Mouse (Mus musculus) liver, postnatal 0 days (tissue): ENCODE measurements around the gene Nfib. TPM values are rescaled to one million over a fixed set of nuclear protein-coding genes. Genes with fewer than 3 reads are reported as not detected.
A peak's percentile ranks its signal among the peaks of the same experiment; 100 is the strongest.

ENCODE experiments used
- ATAC-seq: fragments of 200-750 bp; cut with Nextera tagmentation; 2 replicates; pipeline ENCODE4 v1.8.0; 2017; ENCODE audit warnings: mild to moderate bottlenecking, moderate library complexity
- DNase-seq: peaks from one replicate; pipeline ENCODE4 v3.0.0-alpha.2; 2016
- H3K27ac ChIP-seq: fragments of 300-500 bp; sonication (generic); 2 replicates; pipeline ENCODE4 v1.5.1; 2014; ENCODE audit warnings: antibody characterized with exemption, moderate library complexity, mild to moderate bottlenecking, low read depth
- H3K27me3 ChIP-seq: fragments of 300-500 bp; sonication (generic); 2 replicates; pipeline ENCODE4 v1.6.1; 2014; ENCODE audit warnings: low read length, control low read depth, mixed read lengths; ENCODE audit not compliant: insufficient read depth
- H3K36me3 ChIP-seq: fragments of 300-500 bp; sonication (generic); replicated peaks from 2 replicates; pipeline ENCODE4 v1.6.1; 2014; ENCODE audit warnings: mild to moderate bottlenecking, control low read depth, low read length, moderate library complexity, mixed read lengths; ENCODE audit not compliant: insufficient read depth
- H3K4me1 ChIP-seq: fragments of 300-500 bp; sonication (generic); 2 replicates; pipeline ENCODE4 v1.6.1; 2014; ENCODE audit warnings: antibody characterized with exemption, mild to moderate bottlenecking, control low read depth; ENCODE audit not compliant: insufficient read depth
- H3K4me2 ChIP-seq: fragments of 300-500 bp; sonication (generic); 2 replicates; pipeline ENCODE4 v1.6.1; 2014; ENCODE audit warnings: low read depth, mild to moderate bottlenecking, low read length, moderate library complexity, mixed read lengths
- H3K4me3 ChIP-seq: fragments of 300-500 bp; sonication (generic); 2 replicates; pipeline ENCODE4 v1.5.1; 2014; ENCODE audit warnings: low read depth, low read length
- H3K9ac ChIP-seq: fragments of 300-500 bp; sonication (generic); replicated peaks from 2 replicates; pipeline ENCODE4 v1.6.1; 2014; ENCODE audit warnings: mild to moderate bottlenecking, moderate library complexity
- H3K9me3 ChIP-seq: fragments of 300-500 bp; sonication (generic); 2 replicates; pipeline ENCODE4 v1.6.1; 2016; ENCODE audit warnings: mild to moderate bottlenecking, control low read depth, low read length, mixed read lengths
- CTCF ChIP-seq: sonication (generic); IDR thresholded peaks from 2 replicates; pipeline ENCODE4 v1.5.1; 2016; ENCODE audit warnings: antibody characterized with exemption, low read depth
- EP300 ChIP-seq: IDR thresholded peaks from 2 replicates; pipeline ENCODE4 v1.6.1; 2016; ENCODE audit warnings: antibody characterized with exemption, low read depth, mild to moderate bottlenecking
- WGBS: fragments of 180-500 bp; shearing (Covaris S2); extraction: QIAGEN DNeasy Blood & Tissue Kit; methylation state at CpG from one replicate; pipeline ENCODE4 v1.1.7; 2014; ENCODE audit not compliant: insufficient replicate concordance; 5-methylcytosine and 5-hydroxymethylcytosine counted together
- polyA plus RNA-seq: library from polyadenylated mRNA; unstranded; fragments of >200 nt; fragmentation: Nextera tagmentation; extraction: Ambion mirVana; gene quantifications from 2 replicates; pipeline ENCODE4 v1.2.1, GENCODE M21; 2015

Gene Nfib
- polyA plus RNA-seq, 1 experiment from 2014 or later: 8.3 TPM

DNA sequence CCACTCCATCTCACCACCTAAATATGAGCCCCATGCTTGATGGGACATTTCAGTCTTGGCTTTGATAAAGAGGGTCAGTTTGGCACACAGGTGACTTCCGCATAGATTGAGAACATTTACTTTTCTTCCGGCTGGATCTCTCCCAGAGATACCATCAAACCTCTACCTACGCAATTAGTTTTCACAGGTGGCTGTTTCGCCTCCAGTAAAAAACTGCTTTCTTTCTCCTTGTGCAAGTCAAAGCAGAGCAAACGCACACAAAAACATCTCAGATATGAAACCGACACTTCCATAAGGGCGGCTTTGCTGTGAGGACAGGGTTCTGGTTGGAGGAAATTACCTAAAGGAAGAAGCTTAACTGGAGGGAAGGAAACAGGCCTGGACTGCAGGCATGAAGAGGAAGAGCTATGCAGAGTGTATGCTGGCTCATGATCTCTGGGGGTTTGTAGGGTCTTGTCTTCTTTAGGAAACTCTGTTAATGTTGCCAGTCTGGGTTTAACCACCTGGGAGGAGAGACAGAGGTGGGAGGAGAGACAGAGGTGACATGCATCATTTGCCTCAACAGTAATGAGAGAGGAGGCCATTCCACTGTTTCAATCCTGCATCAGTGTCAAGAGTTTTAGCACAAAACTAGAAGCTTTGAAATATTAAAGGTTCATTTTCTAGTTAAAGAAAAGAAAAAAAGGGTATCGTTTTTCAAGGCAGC lies 249.8 kb downstream of the Nfib start:
- H3K36me3 ChIP-seq: no peaks in the 10 kb centered on the region
- H3K27me3 ChIP-seq: no peaks in the 10 kb centered on the region
- H3K27ac ChIP-seq: no peak overlapping the region
- H3K4me2 ChIP-seq: no peak overlapping the region
- ATAC-seq (no peak), DNase-seq (no peak)
- peaks cover 28% of the 10 kb centered on the region for H3K4me1 ChIP-seq
- no peak overlapping the region for H3K4me3 ChIP-seq
- H3K9me3 ChIP-seq: no peaks in the 10 kb centered on the region
- 80% methylated on average over 8 of the region's 8 CpGs for WGBS
- no peak overlapping the region for H3K9ac ChIP-seq
- no peak for TF ChIP-seq EP300
- no peak for TF ChIP-seq CTCF

DNA sequence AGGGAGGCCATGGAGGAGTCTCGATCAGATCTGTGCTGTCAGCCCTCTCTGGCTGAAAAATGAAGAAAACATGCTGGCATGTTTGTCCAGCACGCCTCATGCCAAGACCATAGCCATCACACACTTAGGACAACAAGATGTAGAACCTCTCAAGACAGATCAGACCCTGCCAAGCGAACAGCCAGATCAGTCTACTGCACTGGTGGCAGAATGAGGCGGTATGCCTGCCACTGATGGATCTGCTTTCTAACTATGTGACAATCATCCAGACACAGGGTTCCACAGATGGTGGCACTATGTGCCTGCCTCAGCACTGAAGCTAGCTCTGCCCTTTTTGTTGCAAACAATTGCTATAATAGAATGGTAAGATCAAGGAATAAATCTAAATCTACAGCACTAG lies 250.6 kb downstream of the Nfib start:
- H3K9ac ChIP-seq: no peak overlapping the region
- no peak for TF ChIP-seq EP300
- TF ChIP-seq CTCF: no peak
- no peak overlapping the region for H3K4me2 ChIP-seq
- no peaks in the 10 kb centered on the region for H3K27me3 ChIP-seq
- peaks cover 25% of the 10 kb centered on the region for H3K4me1 ChIP-seq
- no peaks in the 10 kb centered on the region for H3K36me3 ChIP-seq
- no peak overlapping the region for H3K4me3 ChIP-seq
- WGBS: 71% methylated on average over 4 of the region's 4 CpGs
- no peak overlapping the region for H3K27ac ChIP-seq
- DNase-seq: no peak
- H3K9me3 ChIP-seq: no peaks in the 10 kb centered on the region
- ATAC-seq: no peak

DNA sequence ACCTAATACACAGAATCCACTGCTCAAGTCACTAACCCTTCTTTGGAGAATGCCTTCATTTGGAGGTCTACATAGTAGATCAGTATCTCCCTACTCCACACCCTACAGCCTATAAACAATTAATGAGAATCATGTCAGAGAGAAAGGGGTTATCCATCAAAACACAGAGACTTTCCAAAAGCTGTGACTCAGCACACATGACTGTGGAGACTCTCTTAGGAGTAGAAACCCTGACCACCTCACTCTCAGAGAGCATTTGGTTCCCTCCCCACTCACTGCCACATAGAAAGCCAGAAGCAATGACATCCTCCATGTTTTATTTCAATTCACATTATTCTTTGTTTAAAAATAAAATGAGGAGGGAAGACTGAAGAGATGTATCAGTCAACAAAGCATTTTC lies 252.2 kb downstream of the Nfib start:
- Histone ChIP-seq H3K4me3 (no peak overlapping the region), H3K9ac (no peak overlapping the region), H3K9me3 (no peaks in the 10 kb centered on the region), H3K4me1 (peaks cover 23% of the 10 kb centered on the region), H3K4me2 (no peak overlapping the region), H3K36me3 (no peaks in the 10 kb centered on the region), H3K27ac (peak overlapping the region; percentile 64), H3K27me3 (no peaks in the 10 kb centered on the region)
- ATAC-seq (peak; percentile 12; the same call in 1 of the 2 replicates), DNase-seq (no peak)
- TF ChIP-seq CTCF (no peak), EP300 (no peak)

GRCm38 (mm10) chr4:82452905-82453304 lies 252.6 kb downstream of the Nfib start:
- WGBS: 55% methylated on average over 4 of the region's 4 CpGs
- H3K27me3 ChIP-seq: no peaks in the 10 kb centered on the region
- H3K27ac ChIP-seq: peak overlapping the region; percentile 64
- no peaks in the 10 kb centered on the region for H3K36me3 ChIP-seq
- TF ChIP-seq EP300 (0 out of 2 replicates have a peak, but pooled peaks have one; percentile 14), CTCF (no peak)
- H3K4me1 ChIP-seq: peaks cover 23% of the 10 kb centered on the region
- H3K9ac ChIP-seq: no peak overlapping the region; the same call in 1 of the 2 replicates
- no peaks in the 10 kb centered on the region for H3K9me3 ChIP-seq
- DNase-seq (no peak), ATAC-seq (peak; percentile 68)
- peak overlapping the region; percentile 50 for H3K4me2 ChIP-seq
- H3K4me3 ChIP-seq: no peak overlapping the region

DNA sequence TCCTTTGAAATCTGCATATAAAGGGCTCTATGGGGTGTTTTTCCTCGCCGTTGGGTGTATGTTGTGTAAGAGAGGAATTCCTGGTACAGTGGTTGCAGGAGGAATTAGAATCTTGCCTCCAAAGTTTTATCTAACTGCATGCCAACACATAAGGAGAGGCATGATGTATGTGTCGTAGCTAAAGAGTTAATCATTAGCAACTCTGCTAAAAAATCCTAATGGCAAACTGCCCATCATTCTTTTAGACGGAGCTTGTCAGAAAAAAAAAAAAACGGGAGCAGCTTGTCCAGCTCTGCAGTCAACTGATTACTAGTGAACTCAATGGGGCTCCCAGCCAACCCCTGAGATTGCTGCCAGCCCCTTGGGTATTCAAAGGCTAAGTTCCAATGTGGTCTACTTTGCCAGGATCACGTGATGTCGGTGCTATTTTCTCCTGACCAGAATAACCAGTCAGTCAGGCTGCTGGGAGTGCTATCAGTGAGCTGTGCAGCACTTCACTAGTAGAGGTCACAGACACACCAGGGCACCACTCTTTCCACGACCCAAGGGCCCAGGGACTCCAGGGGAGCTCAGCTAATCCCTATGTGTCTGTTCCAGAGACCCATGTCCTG lies 258.4 kb downstream of the Nfib start:
- peak; percentile 76 for ATAC-seq
- WGBS: 26% methylated on average over 8 of the region's 8 CpGs

DNA sequence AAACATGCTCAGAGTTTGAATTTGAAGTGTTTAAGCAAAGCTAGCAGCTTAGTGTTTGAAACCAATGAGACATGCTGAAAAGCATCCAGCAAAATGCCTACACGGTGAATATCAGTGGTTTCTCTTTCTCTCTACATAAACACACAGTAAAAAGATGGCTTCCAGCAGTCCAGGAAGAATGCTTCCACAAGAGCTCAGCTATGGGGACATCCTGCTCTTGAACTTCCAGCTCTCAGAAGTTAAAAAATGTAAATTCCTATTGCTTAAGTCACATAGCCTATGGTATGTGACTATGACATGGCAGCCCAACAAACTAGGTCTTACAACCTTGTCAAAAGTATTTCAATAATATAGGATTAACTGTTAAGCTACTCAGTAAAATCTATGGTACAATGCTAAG lies 261.5 kb downstream of the Nfib start:
- H3K27me3 ChIP-seq: no peaks in the 10 kb centered on the region
- ATAC-seq (no peak), DNase-seq (no peak)
- no peak overlapping the region for H3K4me3 ChIP-seq
- WGBS: 57% methylated on average over 1 of the region's 1 CpGs
- H3K36me3 ChIP-seq: no peaks in the 10 kb centered on the region
- H3K4me2 ChIP-seq: no peak overlapping the region
- no peak overlapping the region for H3K9ac ChIP-seq
- TF ChIP-seq CTCF (no peak), EP300 (no peak)
- 0 out of 2 replicates have a peak overlapping the region, but pooled peaks have one; percentile 3 for H3K27ac ChIP-seq
- H3K4me1 ChIP-seq: peaks cover 14% of the 10 kb centered on the region
- no peaks in the 10 kb centered on the region for H3K9me3 ChIP-seq

More for the DNA sequence above, 258.4 kb downstream of the Nfib start:
- Histone ChIP-seq H3K9me3 (no peaks in the 10 kb centered on the region), H3K27ac (peak overlapping the region; percentile 64), H3K4me3 (no peak overlapping the region), H3K4me2 (peak overlapping the region; percentile 45), H3K9ac (no peak overlapping the region), H3K27me3 (no peaks in the 10 kb centered on the region), H3K4me1 (peaks cover 14% of the 10 kb centered on the region), H3K36me3 (no peaks in the 10 kb centered on the region)
- no peak for TF ChIP-seq EP300
- TF ChIP-seq CTCF: no peak
- peak; percentile 64 for DNase-seq
